Mouse (Mus musculus) heart, embryonic 14.5 days (tissue): ENCODE measurements at regions not wholly inside any gene's neighbourhood (a gene's known extent, or its start where the extent isn't known, plus 50 kb on each side); places are given as distances from the start of the nearest gene placed in this dataset.
"Not testable (repeated sequence)": the region's sequence is repeated elsewhere in the genome, so short reads cannot be mapped to it uniquely, and the experiment has no call there.

Experiments
- ATAC-seq: fragments of 200-750 bp; cut with Nextera tagmentation; 2 replicates; pipeline ENCODE4 v1.8.0; 2017; ENCODE audit warnings: low read depth, moderate TSS enrichment; ENCODE audit not compliant: insufficient number of reproducible peaks, insufficient read depth, low FRiP score
- H3K27ac ChIP-seq, 2 experiments: fragments of 200-500 bp in 1 of 2; fragments of 300-500 bp in 1 of 2; sonication (generic) in 1 of 2; replicated peaks in 1 of 2; 2 replicates each; pipeline ENCODE4 v1.5.1; 2012 to 2014; ENCODE audit warnings: low read depth in 2 of 2, low read length in 2 of 2, control low read depth in 1 of 2, mild to moderate bottlenecking in 1 of 2, mixed read lengths in 1 of 2; ENCODE audit not compliant: control insufficient read depth in 1 of 2, insufficient read depth in 1 of 2
- H3K27me3 ChIP-seq: fragments of 300-500 bp; sonication (generic); 2 replicates; pipeline ENCODE4 v1.6.1; 2014; ENCODE audit warnings: mild to moderate bottlenecking, low read length, control low read depth; ENCODE audit not compliant: control insufficient read depth, insufficient read depth
- H3K36me3 ChIP-seq: fragments of 300-500 bp; sonication (generic); 2 replicates; pipeline ENCODE4 v1.6.1; 2014; ENCODE audit warnings: mild to moderate bottlenecking, control low read depth, low read length, mixed read lengths; ENCODE audit not compliant: control insufficient read depth, insufficient read depth
- H3K4me1 ChIP-seq, 2 experiments: fragments of 200-500 bp in 1 of 2; fragments of 300-500 bp in 1 of 2; sonication (generic) in 1 of 2; 2 replicates each; pipeline ENCODE4 v1.6.1; 2012 to 2014; ENCODE audit warnings: low read length in 2 of 2, control low read depth in 1 of 2, mixed read lengths in 1 of 2; ENCODE audit not compliant: control insufficient read depth in 2 of 2, insufficient read depth in 2 of 2
- H3K4me2 ChIP-seq: fragments of 300-500 bp; sonication (generic); 2 replicates; pipeline ENCODE4 v1.6.1; 2014; ENCODE audit warnings: mild to moderate bottlenecking, low read length
- H3K4me3 ChIP-seq, 2 experiments: fragments of 200-500 bp in 1 of 2; fragments of 300-500 bp in 1 of 2; sonication (generic) in 1 of 2; 2 replicates each; pipeline ENCODE4 v1.5.1; 2012 to 2014; ENCODE audit warnings: low read length in 2 of 2, mild to moderate bottlenecking in 2 of 2, control low read depth in 1 of 2, low read depth in 1 of 2, moderate library complexity in 1 of 2; ENCODE audit not compliant: control insufficient read depth in 1 of 2, insufficient read depth in 1 of 2
- H3K9ac ChIP-seq: fragments of 300-500 bp; sonication (generic); 2 replicates; pipeline ENCODE4 v1.6.1; 2014; ENCODE audit warnings: mild to moderate bottlenecking, low read length
- H3K9me3 ChIP-seq: fragments of 300-500 bp; sonication (generic); 2 replicates; pipeline ENCODE4 v1.6.1; 2016; ENCODE audit warnings: low read length, control low read depth; ENCODE audit not compliant: control insufficient read depth
- WGBS: fragments of 180-500 bp; shearing (Covaris S2); extraction: QIAGEN DNeasy Blood & Tissue Kit; methylation state at CpG from one replicate; pipeline ENCODE4 v1.1.7; 2014; 5-methylcytosine and 5-hydroxymethylcytosine counted together

- WGBS = 11% methylated on average over 7 of the region's 7 CpGs
- H3K9me3 ChIP-seq = no peaks in the 10 kb centered on the region
- no peak overlapping the region for H3K9ac ChIP-seq
- peaks cover 10% of the 10 kb centered on the region; the same call in 1 of the 2 replicates for H3K27me3 ChIP-seq
- peak overlapping the region in 1 of 2 experiments; percentile 7; a peak in 1 of 4 replicates for H3K4me3 ChIP-seq
- H3K36me3 ChIP-seq = no peaks in the 10 kb centered on the region
- H3K4me2 ChIP-seq = peak overlapping the region; percentile 40
- no peaks in the 10 kb centered on the region for H3K4me1 ChIP-seq
- H3K27ac ChIP-seq = no peak overlapping the region
- no peak for ATAC-seq
Observed at GRCm38 (mm10) chr6:103809986-103810341, 299.6 kb downstream of the Chl1 start.

- Histone ChIP-seq H3K9ac (no peak overlapping the region), H3K4me2 (peak overlapping the region; percentile 40), H3K27ac (no peak overlapping the region), H3K36me3 (no peaks in the 10 kb centered on the region), H3K9me3 (no peaks in the 10 kb centered on the region), H3K4me3 (peak overlapping the region in 1 of 2 experiments; percentile 7; a peak in 1 of 4 replicates), H3K27me3 (peaks cover 10% of the 10 kb centered on the region; the same call in 1 of the 2 replicates), H3K4me1 (no peaks in the 10 kb centered on the region)
- ATAC-seq = no peak
- 1% methylated on average over 13 of the region's 13 CpGs for WGBS
Observed at GRCm38 (mm10) chr6:103810342-103811001, 300.1 kb downstream of the Chl1 start.

- not testable (repeated sequence) for ATAC-seq, H3K4me1 ChIP-seq, H3K9me3 ChIP-seq, H3K9ac ChIP-seq, H3K4me2 ChIP-seq, H3K27me3 ChIP-seq, H3K4me3 ChIP-seq, H3K27ac ChIP-seq, H3K36me3 ChIP-seq
- WGBS = 72% methylated on average over 5 of the region's 5 CpGs
Observed at GRCm38 (mm10) chr6:103816396-103816795, 306.0 kb downstream of the Chl1 start.

GRCm38 (mm10) chr6:103826042-103826441 lies 315.7 kb downstream of the Chl1 start:
- H3K36me3 ChIP-seq = no peaks in the 10 kb centered on the region
- H3K27me3 ChIP-seq = no peaks in the 10 kb centered on the region
- no peak overlapping the region for H3K27ac ChIP-seq
- no peak overlapping the region for H3K9ac ChIP-seq
- no peak overlapping the region for H3K4me3 ChIP-seq
- no peak for ATAC-seq
- peaks cover 6% of the 10 kb centered on the region; the same call in 1 of the 2 replicates for H3K9me3 ChIP-seq
- no peak overlapping the region for H3K4me2 ChIP-seq
- WGBS = 69% methylated on average over 2 of the region's 2 CpGs
- no peaks in the 10 kb centered on the region for H3K4me1 ChIP-seq

GRCm38 (mm10) chr6:103827623-103828022 lies 317.2 kb downstream of the Chl1 start:
- Histone ChIP-seq H3K4me1 (no peaks in the 10 kb centered on the region), H3K4me3 (no peak overlapping the region), H3K27ac (no peak overlapping the region), H3K4me2 (no peak overlapping the region), H3K9ac (no peak overlapping the region), H3K27me3 (no peaks in the 10 kb centered on the region), H3K36me3 (no peaks in the 10 kb centered on the region), H3K9me3 (peaks cover 6% of the 10 kb centered on the region; the same call in 1 of the 2 replicates)
- WGBS = 85% methylated on average over 3 of the region's 3 CpGs
- ATAC-seq = no peak

DNA sequence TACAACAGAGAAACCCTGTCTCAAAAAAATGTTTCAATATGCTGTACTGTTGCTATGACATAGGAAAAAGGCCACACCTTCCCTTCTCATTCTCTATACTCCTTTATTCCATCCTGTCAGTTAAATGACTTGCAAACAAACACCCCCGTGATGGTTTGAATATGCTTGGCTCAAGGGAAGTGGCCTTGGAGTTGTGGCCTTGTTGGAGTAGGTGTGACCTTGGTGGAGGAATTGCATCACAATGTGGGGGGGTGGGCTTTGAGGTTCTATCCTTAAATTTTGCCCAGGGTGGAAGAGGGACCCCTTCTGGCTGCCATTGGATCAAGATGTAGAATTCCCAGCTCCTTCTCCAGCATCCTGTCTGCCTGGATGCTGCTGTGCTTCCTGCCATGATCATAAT lies 318.5 kb downstream of the Chl1 start:
- H3K4me1 ChIP-seq = no peaks in the 10 kb centered on the region
- 83% methylated on average over 1 of the region's 1 CpGs for WGBS
- H3K4me3 ChIP-seq = no peak overlapping the region
- H3K27ac ChIP-seq = no peak overlapping the region
- no peak overlapping the region for H3K9ac ChIP-seq
- no peaks in the 10 kb centered on the region for H3K36me3 ChIP-seq
- ATAC-seq = no peak
- no peak overlapping the region for H3K4me2 ChIP-seq
- H3K9me3 ChIP-seq = peaks cover 6% of the 10 kb centered on the region; the same call in 1 of the 2 replicates
- H3K27me3 ChIP-seq = no peaks in the 10 kb centered on the region

DNA sequence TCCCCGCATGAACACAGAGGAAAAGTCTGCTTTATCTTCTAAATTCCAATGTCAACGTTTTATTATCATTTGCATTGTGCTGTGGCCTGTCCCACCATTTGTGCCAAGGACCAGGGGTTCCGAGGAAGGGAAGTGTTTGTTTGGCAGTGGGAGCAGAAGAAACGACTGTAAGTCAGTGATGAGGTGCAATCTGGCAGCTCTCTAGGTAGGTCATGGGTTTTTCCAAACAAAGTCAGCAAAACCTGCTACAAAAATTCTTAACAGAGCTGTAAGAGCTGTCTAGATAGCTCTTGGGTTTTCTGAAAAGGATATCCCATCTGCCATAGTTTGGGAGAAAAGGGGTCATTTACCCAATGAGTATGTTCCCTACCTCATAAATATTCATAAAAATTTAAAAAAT lies 321.9 kb downstream of the Chl1 start:
- H3K27ac ChIP-seq = no peak overlapping the region
- no peak overlapping the region for H3K4me2 ChIP-seq
- H3K27me3 ChIP-seq = no peaks in the 10 kb centered on the region
- no peaks in the 10 kb centered on the region for H3K4me1 ChIP-seq
- ATAC-seq = no peak
- H3K9me3 ChIP-seq = peaks cover 6% of the 10 kb centered on the region; the same call in 1 of the 2 replicates
- WGBS = 46% methylated on average over 4 of the region's 4 CpGs
- H3K36me3 ChIP-seq = no peaks in the 10 kb centered on the region
- H3K9ac ChIP-seq = no peak overlapping the region
- no peak overlapping the region for H3K4me3 ChIP-seq

DNA sequence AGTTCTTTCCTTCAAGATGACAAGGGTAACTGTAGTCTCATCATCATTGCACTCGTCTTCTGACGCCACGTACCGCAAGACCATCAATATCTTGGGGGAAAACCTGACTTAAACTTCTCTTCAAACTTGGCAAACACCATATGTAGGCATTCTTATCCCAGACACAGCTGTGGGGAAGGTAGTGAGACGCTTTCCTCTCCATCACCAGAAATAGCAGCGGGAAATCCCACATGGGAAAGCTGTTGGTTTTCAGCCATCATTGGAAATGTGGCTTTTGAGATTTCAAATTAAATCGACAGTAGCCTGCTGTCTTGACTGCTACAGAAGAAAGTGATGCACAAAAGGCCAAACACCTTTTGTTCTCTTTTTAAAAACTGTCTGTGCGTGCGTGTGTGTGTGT lies 322.4 kb downstream of the Chl1 start:
- no peaks in the 10 kb centered on the region for H3K4me1 ChIP-seq
- no peaks in the 10 kb centered on the region for H3K27me3 ChIP-seq
- H3K27ac ChIP-seq = no peak overlapping the region
- H3K4me3 ChIP-seq = no peak overlapping the region
- H3K36me3 ChIP-seq = no peaks in the 10 kb centered on the region
- H3K9ac ChIP-seq = no peak overlapping the region
- peaks cover 6% of the 10 kb centered on the region; the same call in 1 of the 2 replicates for H3K9me3 ChIP-seq
- no peak for ATAC-seq
- no peak overlapping the region for H3K4me2 ChIP-seq
- 84% methylated on average over 8 of the region's 9 CpGs for WGBS
